Mouse (Mus musculus): ENCODE measurements at regions not wholly inside any gene's neighbourhood (a gene's known extent, or its start where the extent isn't known, plus 50 kb on each side); places are given as distances from the start of the nearest gene placed in this dataset.
"Not testable (repeated sequence)": the region's sequence is repeated elsewhere in the genome, so short reads cannot be mapped to it uniquely, and the experiment has no call there.

DNA sequence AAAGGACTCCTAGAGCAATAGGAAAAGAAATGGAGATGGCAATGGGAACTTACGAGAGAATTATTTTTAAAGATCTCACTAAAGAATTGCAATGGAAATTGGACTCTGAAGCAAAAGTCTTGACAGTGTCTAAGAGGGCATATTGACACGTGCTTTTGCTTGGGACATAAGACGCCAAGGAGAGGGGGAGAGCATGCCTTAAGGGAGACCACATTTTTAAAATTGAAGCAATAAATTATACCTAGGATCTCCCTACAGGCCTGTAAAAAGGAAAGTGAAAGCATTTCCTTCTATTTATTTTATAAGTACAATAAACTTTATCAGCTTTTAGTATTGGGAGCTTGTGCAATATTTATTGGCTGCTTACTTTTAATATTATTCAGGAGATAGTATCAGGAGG is 175.5 kb upstream of the Gap43 start:
- TF ChIP-seq POLR2A (IDR thresholded peaks at IDR 0.05; ENCODE audit: borderline replicate concordance, extremely low read depth, insufficient read depth, insufficient read length, poor library complexity, severe bottlenecking) (no peak), CTCF (IDR thresholded peaks at IDR 0.05; ENCODE audit: borderline replicate concordance, extremely low read depth, insufficient read depth, insufficient read length) (no peak)
- DNase-seq (ENCODE audit: low read depth), result no peak

DNA sequence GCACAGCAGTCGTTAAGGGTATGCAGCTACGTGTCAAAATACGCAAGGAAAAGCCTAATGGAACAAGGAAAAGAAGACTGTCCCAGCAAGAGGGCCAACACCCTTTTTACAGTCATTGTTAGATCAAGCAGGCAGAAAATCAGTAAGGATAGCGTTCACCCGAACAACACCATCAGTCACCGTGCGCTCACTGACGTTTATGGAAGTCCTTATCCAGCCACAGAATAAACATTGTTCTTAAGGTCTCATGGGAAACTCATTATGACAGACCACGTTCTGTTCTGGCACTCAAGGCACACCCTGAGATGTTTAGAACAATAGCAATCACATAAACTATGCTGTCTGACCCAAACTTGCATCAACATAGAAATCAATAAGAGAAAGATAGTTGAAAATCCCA is 164.7 kb upstream of the Gap43 start:
- TF ChIP-seq CTCF (IDR thresholded peaks at IDR 0.05; ENCODE audit: borderline replicate concordance, extremely low read depth, insufficient read depth, insufficient read length) (no peak), POLR2A (IDR thresholded peaks at IDR 0.05; ENCODE audit: borderline replicate concordance, extremely low read depth, insufficient read depth, insufficient read length, poor library complexity, severe bottlenecking) (no peak)
- DNase-seq (ENCODE audit: low read depth), result no peak

DNA sequence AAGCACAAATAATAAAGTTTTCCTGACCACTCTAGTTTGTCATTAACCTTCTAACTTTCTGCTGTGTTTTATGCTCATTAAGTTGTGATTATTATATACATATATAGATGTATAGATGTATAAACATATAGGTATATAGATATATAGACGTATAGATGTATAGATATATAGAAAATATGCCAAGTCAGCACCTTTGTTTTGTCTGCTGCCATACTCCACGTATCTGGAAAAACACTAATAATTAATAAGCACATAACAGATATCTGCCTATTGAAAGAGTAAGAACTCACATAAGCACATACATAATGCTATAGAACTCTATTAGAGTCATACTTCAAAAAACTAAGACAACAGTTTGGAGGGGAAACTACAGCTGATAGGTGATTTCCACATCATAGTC is 161.3 kb upstream of the Gap43 start:
- no peak for DNase-seq (ENCODE audit: low read depth)
- TF ChIP-seq CTCF (IDR thresholded peaks at IDR 0.05; ENCODE audit: borderline replicate concordance, extremely low read depth, insufficient read depth, insufficient read length) (no peak), POLR2A (IDR thresholded peaks at IDR 0.05; ENCODE audit: borderline replicate concordance, extremely low read depth, insufficient read depth, insufficient read length, poor library complexity, severe bottlenecking) (no peak)

DNA sequence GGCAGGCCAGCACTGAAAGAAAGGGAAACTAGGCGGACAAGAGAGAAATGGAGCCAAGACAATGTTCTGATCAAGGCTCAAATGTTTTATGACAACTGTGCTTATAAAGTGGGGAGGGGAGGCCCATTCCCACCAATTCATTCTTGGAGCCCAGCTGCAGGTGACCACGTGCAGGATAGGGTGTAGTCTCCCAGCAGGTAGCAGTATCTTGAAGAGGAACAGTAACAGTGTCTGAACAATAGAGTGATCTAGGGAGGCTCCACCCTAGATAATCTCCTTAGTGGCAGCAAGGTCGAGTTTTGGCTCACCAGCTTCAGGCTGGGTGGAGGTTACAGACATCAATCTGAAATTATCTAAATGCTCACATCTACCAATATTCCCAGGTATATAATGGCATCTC is 160.7 kb upstream of the Gap43 start:
- not testable (repeated sequence) for DNase-seq (ENCODE audit: low read depth)

DNA sequence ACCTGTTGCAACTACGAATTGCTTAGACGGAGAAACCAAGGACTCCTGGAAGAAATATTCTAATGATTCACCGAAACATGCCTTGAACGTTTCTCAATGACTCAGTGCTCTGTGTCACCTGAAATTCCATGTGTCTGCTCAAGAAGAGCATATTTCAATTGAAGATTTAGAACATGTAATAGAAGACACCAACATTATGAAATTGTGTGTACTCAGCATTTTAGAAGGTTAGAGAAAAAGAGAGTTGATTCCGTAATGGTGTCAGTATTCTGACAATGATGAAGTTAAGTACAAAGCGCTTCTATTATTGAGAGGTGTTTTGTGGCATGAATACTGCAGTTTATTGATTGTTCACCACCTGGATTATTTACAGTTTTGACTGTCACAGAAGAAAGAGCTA is 159.1 kb upstream of the Gap43 start:
- DNase-seq (ENCODE audit: low read depth), result no peak
- no peak for TF ChIP-seq POLR2A (IDR thresholded peaks at IDR 0.05; ENCODE audit: borderline replicate concordance, extremely low read depth, insufficient read depth, insufficient read length, poor library complexity, severe bottlenecking)
- no peak for TF ChIP-seq CTCF (IDR thresholded peaks at IDR 0.05; ENCODE audit: borderline replicate concordance, extremely low read depth, insufficient read depth, insufficient read length)

- no peak for DNase-seq (ENCODE audit: low read depth)
- TF ChIP-seq POLR2A (IDR thresholded peaks at IDR 0.05; ENCODE audit: borderline replicate concordance, extremely low read depth, insufficient read depth, insufficient read length, poor library complexity, severe bottlenecking) (no peak), CTCF (IDR thresholded peaks at IDR 0.05; ENCODE audit: borderline replicate concordance, extremely low read depth, insufficient read depth, insufficient read length) (no peak)
These were observed 157.9 kb upstream of the Gap43 start for GRCm38 (mm10) chr16:42498368-42498767.

GRCm38 (mm10) chr16:42493596-42493995 is 153.1 kb upstream of the Gap43 start:
- TF ChIP-seq POLR2A (IDR thresholded peaks at IDR 0.05; ENCODE audit: borderline replicate concordance, extremely low read depth, insufficient read depth, insufficient read length, poor library complexity, severe bottlenecking) (no peak), CTCF (IDR thresholded peaks at IDR 0.05; ENCODE audit: borderline replicate concordance, extremely low read depth, insufficient read depth, insufficient read length) (no peak)
- no peak for DNase-seq (ENCODE audit: low read depth)

GRCm38 (mm10) chr16:42488745-42489144 is 148.3 kb upstream of the Gap43 start:
- no peak for TF ChIP-seq POLR2A (IDR thresholded peaks at IDR 0.05; ENCODE audit: borderline replicate concordance, extremely low read depth, insufficient read depth, insufficient read length, poor library complexity, severe bottlenecking)
- no peak for TF ChIP-seq CTCF (IDR thresholded peaks at IDR 0.05; ENCODE audit: borderline replicate concordance, extremely low read depth, insufficient read depth, insufficient read length)
- peak; percentile 64 for DNase-seq (ENCODE audit: low read depth)

DNA sequence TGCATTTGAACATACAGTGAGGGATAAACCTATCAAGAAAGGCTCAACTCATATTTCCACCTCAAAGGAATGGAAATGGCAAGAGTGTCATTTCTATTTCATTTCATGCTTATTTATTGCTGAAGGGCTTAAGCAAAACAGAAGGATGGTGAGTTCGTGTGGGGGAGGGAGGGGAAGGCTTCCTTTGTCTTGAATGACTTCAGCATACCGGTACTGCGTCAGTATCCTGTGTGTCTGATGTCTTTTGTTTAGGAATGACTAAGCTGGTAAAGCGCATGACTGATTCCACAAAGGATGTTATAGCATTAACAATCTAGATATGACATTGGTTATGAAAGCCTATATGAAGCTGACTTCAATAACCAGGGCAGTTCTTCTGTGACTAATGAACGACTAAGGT is 139.5 kb upstream of the Gap43 start:
- no peak for TF ChIP-seq CTCF (IDR thresholded peaks at IDR 0.05; ENCODE audit: borderline replicate concordance, extremely low read depth, insufficient read depth, insufficient read length)
- no peak for TF ChIP-seq POLR2A (IDR thresholded peaks at IDR 0.05; ENCODE audit: borderline replicate concordance, extremely low read depth, insufficient read depth, insufficient read length, poor library complexity, severe bottlenecking)
- DNase-seq (ENCODE audit: low read depth), result peak; percentile 35

- DNase-seq (ENCODE audit: low read depth), result no peak
- TF ChIP-seq CTCF (IDR thresholded peaks at IDR 0.05; ENCODE audit: borderline replicate concordance, extremely low read depth, insufficient read depth, insufficient read length), result no peak
- no peak for TF ChIP-seq POLR2A (IDR thresholded peaks at IDR 0.05; ENCODE audit: borderline replicate concordance, extremely low read depth, insufficient read depth, insufficient read length, poor library complexity, severe bottlenecking)
These were observed 126.5 kb upstream of the Gap43 start for GRCm38 (mm10) chr16:42466976-42467375.

DNA sequence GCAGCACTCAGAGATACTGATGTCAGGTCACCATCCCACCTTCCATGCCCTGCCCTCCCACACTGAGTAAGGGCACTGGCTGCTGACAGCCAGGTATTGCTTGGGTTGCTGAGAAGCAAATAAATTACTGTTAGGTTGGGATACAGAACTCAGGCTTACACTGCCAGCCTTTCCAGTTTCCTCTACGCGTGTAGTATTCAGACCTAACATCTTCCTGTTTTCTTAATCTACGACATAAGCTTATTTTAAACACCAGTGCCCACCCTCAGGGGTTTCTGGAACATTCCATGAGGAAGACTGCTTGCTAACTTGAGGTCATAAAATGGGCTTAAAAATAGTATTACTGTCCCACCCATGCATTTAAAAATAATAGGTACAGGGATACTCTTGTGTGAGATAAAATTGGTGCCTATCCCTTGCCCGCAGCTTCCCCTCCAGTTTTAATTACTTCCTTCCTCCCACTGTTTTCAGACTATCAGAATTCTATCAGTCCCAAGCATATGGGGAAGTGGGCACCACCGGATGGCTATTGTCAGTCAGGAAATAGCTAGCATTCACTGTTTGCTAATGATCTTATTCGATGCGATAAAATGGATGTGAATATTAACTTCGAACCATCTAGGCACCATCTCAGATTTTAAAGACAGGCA is 116.0 kb upstream of the Gap43 start:
- DNase-seq (ENCODE audit: low read depth), result no peak
- TF ChIP-seq POLR2A (IDR thresholded peaks at IDR 0.05; ENCODE audit: borderline replicate concordance, extremely low read depth, insufficient read depth, insufficient read length, poor library complexity, severe bottlenecking), result no peak
- TF ChIP-seq CTCF (IDR thresholded peaks at IDR 0.05; ENCODE audit: borderline replicate concordance, extremely low read depth, insufficient read depth, insufficient read length), result no peak

DNA sequence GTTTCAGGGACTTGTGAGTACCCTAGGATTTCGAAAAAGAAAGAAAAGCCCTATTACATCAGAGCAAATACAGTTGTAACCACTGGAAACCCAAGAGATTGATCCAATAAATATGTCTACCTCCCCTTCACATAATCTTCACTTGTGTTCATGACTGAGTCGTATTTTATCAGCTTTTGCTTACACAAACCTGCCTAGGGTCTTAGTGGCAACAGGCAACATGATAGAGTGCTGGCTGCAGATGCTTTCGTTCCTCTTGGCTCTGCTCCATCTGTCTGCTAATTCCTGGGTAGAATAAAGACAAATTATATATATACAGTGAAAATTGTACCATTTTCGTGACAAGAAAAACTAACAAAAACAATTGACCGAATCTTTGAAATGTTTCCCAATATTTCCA is 112.9 kb upstream of the Gap43 start:
- no peak for DNase-seq (ENCODE audit: low read depth)

More for the DNA sequence above, 112.9 kb upstream of the Gap43 start:
- no peak for TF ChIP-seq POLR2A (IDR thresholded peaks at IDR 0.05; ENCODE audit: borderline replicate concordance, extremely low read depth, insufficient read depth, insufficient read length, poor library complexity, severe bottlenecking)
- TF ChIP-seq CTCF (IDR thresholded peaks at IDR 0.05; ENCODE audit: borderline replicate concordance, extremely low read depth, insufficient read depth, insufficient read length), result no peak
